Mouse (Mus musculus) left cerebral cortex, postnatal 25 days (tissue): ENCODE measurements around the gene Sdc4. TPM values are rescaled to one million over a fixed set of nuclear protein-coding genes. Genes with fewer than 3 reads are reported as not detected.
A peak's percentile ranks its signal among the peaks of the same experiment; 100 is the strongest.

Source experiments
- DNase-seq, 2 experiments: peaks; one replicate each; pipeline ENCODE4 v3.0.0; 2022; ENCODE audit warnings: low spot score in 2 of 2, mixed read lengths in 1 of 2
- intact Hi-C: fragments of 180-260 bp; cut with DNase I; formaldehyde crosslinking; loops from one replicate; pipeline ENCODE4 v1.15.1; 2025
- total RNA-seq, 2 experiments: library from RNA; stranded (reverse); gene quantifications; 2 replicates each; pipeline ENCODE4 v1.2.3; 2021

Gene Sdc4
- total RNA-seq, 2 experiments from 2014 or later: 86.7 to 90.7 TPM

DNA sequence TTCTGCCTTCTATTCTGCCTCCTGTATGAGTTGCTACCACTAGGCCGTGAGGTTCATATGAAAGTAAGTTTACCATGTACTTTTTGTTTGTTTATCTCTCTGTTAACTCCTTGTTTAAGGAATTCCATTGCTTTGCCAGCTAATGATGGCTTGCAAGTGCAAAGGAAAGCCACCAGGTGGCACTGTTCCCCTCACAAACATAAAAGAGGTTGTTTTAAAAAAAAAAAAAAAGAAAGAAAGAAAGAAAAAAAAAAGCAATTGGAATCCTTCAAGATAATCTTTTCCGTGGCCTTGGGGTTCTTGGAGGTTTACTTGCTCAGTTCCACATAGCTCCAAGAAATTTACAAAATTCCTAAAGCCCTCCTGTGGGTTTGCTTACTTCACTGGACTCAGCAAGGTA, 26.5 kb downstream of the Sdc4 start:
- intact Hi-C loops: loop anchor here (2.0 to 5.0 kb wide), 5 partner anchors 40 to 310 kb away; partner anchors contain the start of genes Sys1 and Wfdc2
- no peak for DNase-seq

DNA sequence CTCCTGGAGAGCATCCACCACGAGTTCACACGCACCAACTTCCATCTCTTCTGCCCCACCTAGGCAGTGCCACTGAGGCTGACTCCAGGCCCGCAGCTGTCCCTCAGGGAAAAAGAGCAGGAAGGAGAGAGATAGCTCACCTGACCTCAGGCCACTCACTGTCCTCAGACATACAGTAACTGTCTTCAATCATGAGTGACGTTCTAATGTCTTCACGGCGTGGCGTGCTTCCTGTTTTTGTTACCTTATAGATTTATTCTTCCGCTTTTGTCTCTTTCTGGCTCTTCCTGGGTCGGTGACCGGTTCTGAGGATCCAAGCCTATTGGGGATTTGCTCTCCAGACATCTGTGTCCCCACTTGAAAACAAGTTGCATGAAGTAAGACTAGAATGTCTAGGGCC, 29.1 kb downstream of the Sdc4 start:
- no peak for DNase-seq
- intact Hi-C loops: no loop called here

DNA sequence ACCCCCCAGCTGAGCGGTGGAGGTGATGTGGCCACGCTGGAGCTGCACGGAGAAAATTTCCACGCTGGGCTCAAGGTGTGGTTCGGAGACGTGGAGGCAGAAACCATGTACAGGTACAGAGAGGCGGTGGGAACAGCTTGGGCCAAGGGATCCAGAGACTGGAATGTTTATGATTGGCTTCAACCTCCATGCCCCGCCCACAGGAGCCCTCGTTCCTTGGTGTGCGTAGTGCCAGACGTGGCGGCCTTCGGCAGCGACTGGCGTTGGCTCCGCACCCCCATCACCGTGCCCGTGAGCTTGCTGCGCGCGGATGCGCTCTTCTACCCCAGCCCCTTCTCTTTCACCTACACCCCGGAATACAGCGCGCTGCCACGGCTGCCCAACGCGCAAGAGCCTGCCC, 29.5 kb downstream of the Sdc4 start:
- no peak for DNase-seq
- intact Hi-C loops: no loop called here

DNA sequence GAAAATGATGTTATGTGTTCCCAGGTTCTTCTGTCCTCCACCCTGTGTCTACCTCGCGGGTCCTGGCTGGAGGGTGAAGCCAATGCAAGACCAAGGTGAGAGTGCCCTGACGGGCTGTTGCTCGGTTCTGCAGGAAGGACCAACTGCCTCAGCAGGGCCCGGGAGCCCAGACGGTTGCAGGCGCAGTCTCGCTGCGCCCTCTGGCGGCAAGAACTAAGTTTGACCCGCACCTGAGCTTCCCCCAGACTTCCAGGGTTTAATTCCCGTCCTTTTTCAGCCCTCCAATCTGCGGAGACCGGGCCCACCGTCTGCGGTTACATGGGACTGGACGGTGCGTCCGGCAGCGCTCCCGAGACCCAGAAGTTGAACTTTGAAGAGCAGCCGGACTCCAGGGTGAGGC, 36.0 kb downstream of the Sdc4 start:
- intact Hi-C loops: loop anchor here (2.0 kb wide), 1 partner anchor 275 kb away; no protein-coding TSS in a partner anchor
- DNase-seq: peak; percentile 66 to 69

DNA sequence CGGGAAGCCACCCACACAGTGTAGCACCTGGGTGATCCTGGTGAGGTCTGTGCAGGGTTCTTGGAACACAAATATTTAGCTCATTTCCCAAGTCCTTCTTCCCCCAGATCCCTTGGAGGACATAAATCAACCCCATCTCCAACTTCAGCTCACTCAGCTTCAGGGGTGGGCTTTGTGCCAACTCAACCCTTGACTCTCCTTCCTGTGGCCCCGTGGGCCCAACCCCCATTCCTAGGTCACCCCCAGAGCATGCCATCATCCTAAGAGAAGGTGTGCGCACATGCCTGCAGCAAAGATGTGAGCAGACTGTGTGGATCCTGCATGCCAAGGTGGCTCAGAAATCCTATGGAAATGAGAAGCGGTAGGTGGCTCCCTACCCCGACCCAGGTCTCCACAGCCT, 38.2 kb downstream of the Sdc4 start:
- intact Hi-C loops: no loop called here
- DNase-seq: no peak

DNA sequence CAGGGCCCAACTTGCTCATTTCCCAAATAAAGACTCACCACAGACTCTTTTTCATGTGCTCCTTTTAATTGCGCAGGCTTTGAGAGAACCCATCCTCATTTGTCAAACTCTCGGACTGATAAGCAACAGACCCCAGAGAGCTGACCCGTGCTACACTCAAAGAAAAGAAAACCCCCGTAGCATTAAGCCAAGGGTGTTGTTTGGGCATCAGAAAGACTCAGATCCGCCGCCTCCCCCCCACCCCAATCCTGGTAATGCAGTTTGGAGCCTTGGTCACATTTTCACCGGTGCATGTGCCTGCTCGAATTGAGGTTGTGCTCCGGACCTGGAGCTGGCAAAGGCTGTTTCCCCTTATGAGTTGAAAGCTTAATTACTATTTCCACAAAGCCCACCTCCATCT, 38.6 kb downstream of the Sdc4 start, which contains the start of gene Matn4:
Gene Matn4 (minus strand): TSS at position 101 of the 400 bp plus-strand sequence.
- DNase-seq: no peak
- intact Hi-C loops: no loop called here

DNA sequence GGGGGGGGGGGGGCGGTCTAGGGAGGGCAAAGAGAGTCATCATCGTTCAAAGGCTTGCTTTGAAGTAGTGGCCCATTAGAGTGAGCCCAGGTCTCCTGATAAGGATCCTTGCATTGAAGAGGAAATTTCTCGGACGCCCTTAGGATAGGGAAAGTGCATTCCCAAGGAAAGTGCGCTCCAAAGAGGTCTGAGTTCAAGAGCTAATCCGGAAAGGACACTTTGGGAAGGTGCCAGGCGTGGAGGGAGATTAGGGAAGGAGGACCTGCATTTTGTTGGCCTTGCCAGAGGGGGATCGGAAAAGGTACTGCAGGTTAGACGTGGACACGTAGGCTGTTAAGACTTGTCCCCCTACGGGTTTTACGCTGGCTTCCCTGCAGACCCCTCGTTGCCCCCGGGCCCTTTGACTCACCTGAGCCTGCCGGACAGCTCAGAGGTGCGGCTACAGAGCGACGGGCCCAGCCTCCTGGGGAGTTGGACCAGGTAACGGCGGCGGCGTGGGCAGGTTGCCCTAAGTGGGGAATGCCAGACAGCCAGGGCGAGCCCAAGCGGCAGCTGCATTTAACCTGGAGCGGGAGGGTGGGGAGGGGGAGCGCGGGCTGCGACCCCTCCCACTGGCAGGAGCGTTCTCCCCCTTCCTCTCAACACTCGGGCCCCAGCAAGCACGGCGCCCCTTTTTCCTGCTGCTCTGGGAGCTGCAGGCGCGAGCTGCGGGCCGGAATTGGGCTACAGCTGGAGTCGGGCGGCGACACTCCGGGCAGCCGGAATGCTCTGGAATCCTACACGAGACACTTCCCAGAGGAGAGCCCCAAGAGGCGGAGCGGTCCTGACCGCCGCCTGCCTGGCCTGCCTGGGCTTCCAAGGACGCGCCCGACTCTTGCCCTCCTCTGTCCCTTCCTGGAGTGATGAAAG, 39.4 kb downstream of the Sdc4 start:
- intact Hi-C loops: no loop called here
- peak in 1 of 2 experiments; percentile 17 for DNase-seq

DNA sequence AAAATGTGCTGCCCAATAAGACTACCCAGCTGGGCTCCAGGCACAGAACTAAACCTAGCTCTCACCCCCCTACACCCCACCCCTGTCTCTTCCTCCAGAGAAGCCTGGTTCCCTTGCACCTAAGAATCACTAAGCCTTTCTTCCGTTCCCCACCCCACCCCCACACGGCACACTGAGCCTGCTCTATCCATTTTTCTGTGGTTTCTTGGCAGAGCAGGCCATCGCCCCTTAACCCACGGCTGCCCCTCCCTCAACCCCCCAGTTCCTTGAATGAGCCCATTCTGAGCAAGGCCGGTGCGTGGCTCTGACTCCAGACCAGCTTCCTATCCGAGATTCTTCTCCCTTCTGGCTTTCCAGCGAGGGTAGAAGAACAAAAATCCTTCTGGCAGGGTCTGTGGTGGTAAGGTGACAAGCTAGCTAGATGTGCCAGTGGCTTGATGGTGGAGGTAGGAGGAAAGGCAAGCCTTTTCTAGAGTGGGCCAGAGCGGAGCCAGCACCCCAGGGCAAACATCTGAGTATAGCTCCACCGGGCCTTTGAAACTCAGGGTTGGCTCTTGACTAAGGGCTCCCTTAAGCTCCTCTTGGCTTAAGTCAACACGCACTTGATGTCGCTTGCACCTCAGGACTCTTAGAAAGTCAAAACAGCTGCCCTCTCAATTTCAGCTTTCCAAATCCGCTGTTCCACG, 40.1 kb downstream of the Sdc4 start:
- DNase-seq: peak in 1 of 2 experiments; percentile 31
- intact Hi-C loops: no loop called here

DNA sequence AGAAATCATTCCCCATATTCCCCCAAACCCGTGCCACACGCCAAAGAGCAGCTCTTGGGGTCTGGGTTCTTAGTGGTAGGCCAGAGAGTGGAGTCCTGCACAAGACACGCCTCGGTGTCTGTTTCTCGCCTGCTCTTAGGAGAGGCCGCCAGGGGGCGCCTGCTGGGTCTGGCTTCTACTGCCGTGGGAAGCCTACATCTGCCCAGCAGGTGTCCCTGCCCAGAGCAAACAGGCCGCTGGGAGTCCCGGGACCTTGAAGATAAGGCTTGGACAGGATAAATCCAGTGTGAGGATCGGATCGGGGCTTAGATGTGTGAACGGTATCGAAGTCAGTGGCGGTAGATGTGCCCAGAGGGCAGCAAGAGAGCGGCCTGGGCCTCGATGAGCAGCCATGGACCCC, 40.8 kb downstream of the Sdc4 start, which contains the start of gene Rbpjl:
Gene Rbpjl (plus strand): TSS at position 236 of the 400 bp plus-strand sequence.
- peak; percentile 62 to 67 for DNase-seq
- intact Hi-C loops: no loop called here

DNA sequence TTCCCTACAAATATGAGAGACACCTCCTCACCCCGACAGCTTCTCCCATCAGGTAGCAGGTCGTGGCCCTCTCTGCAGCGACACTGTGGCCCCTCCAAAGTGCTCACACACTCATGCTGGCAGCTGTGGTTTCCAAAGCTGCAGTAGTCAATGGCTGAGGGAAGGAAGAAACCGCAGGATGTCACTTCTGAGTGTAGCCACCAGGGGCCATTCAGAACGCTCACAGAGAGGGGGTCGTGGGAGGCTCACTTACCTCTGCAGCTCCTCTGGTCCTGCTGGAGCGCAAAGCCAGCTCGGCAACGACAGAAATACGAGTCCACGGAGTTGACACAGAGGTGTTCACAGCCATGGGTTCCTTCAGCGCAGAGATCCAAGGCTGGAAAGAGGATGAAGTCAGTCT, 46.8 kb downstream of the Sdc4 start:
- no peak for DNase-seq
- intact Hi-C loops: no loop called here

DNA sequence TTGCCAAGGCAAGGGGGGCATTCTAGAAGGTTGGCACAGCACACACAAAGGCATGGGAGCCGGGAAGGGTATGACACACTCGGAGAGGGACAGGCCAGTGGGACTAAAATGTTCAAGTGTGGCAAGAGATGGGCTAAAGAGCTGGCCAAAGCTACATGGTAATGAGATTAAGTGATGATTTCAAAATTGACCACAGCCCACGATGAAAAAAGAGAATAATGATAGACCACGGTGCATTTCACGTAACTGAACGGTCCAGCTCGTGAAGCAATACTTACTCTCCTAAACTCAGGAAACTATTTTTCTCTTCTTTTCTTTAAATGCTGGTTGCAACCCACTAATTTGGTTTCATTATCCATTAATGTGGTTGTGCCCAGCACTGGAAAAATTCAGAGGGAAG, 47.6 kb downstream of the Sdc4 start:
- no peak for DNase-seq
- intact Hi-C loops: no loop called here

DNA sequence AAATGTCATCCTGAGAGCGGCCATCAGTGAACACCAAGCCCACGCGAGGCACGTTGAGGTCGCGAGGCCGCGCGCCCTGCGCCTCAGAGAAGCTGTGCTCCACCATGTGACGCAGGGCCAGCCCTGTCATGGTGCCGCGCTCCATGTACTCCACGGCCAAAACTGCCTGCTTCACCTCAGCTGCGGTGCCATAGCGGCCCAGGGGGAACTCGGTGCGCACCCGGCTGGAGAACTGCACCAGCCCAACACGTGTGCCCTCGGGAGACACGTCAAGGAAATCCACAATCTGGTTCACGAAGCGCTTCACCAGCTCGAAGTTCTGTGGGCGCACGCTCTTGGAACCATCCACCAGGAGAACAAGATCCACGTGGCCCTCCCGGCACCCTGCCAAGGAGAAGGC, 50.6 kb downstream of the Sdc4 start:
- no peak for DNase-seq
- intact Hi-C loops: no loop called here

DNA sequence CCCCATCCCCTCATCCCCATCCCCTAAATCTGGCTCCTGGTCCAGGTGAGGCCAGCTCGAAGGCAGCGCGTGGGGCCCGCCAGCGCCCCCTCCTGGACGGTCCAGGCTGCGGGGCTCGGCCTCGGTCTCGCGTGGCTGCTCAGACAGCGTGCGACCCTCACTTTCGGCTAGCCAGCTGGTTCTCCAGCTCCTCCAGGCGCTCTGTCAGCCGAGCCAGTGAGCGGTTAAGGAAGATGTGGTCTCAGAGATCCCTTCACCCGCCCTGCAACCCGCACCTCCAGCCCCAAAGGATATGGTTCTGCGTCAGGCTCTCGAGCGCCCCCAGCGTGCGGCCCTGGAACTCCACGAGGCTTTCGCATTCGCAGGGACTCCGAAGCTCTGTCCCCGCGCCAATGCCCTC, 54.2 kb downstream of the Sdc4 start:
- intact Hi-C loops: loop anchor here (2.0 to 5.0 kb wide), 2 partner anchors 257 to 287 kb away; no protein-coding TSS in a partner anchor
- peak; percentile 81 to 87 for DNase-seq

DNA sequence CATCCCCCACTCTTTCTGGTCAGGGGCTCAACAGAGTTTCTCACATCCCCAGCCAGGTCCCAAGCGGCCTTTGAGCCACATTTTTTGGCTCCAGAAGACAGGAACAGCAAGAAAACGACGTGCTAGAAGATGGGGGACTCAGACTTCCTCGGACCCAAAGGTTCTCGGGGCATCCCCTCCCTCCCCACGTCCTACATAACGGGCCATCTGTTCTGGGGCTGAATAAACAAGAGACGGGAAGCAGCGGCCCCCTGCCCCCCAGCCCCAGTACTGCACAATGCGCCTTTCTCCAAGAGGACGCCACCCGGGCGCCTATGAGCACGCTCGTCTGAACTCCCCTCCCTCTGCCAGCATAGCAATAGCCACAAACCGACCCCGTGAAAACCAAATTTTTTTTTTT, 54.7 kb downstream of the Sdc4 start, which contains the start of gene Slpi:
Gene Slpi (minus strand): TSS at position 76 of the 400 bp plus-strand sequence.
- DNase-seq: peak in 1 of 2 experiments; percentile 62
- intact Hi-C loops: loop anchor here (2.0 to 5.0 kb wide), 2 partner anchors 257 to 286 kb away; no protein-coding TSS in a partner anchor

DNA sequence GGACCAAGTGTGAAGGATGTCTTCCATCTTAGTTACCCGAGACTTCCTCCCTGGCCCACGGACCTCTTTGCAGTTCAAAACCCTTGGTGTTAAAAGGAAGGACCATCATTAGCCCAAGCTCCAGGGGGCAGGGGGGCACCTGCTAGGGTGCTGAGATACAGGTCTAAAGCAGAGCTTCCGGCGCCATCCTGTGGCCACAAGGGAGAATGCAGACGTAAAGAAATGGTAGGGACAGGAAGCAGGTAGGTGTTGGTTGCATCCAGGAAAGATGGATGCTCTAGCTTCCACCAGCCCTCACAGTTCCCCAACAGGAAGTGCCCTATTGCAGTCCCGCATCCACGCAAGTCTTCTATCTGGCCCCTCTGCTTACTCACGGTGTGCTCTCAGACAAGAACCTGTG, 56.7 kb downstream of the Sdc4 start:
- intact Hi-C loops: loop anchor here (5.0 kb wide), 1 partner anchor 255 kb away; no protein-coding TSS in a partner anchor
- peak; percentile 54 to 68 for DNase-seq

DNA sequence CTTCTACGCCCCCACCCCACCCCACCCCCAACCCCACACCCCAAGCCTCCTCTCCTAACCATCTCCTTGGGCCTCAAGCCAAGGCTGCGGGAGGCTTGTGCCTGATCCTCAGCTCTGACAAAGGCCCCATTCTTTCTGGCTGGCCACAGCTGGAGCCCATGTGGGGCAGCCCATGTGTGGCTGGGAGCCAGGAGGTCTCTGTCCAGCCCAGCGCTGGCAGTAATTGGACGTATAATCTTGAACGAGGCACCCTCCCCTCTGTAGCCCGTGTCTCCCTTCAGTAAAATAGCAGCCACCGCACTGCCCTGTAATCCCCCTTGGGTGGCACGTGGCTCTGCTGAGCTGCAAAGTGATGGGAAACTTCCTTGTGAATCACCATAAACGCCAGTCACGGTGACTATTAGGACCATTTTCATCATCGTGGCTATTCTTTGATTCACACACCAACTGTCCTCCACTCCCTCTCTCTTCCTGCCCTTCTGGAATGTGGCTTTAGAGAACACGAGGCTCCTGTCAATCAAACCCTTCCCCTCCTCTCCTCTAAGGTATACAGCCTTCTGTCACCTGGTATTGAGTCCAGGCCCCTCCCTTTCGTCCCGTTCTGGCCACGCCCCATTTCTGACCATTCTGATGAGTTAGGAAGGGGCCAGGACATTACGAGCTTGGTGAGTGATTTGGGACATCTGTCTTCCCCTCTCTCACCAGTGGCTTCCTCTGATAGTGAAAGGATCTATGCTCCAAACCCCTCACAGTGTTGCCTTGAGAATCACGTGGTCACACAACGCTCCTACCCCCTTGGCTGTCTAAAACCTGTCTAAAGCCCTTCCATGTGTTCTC, 57.5 kb downstream of the Sdc4 start:
- DNase-seq: peak in 1 of 2 experiments; percentile 41
- intact Hi-C loops: loop anchor here (5.0 kb wide), 1 partner anchor 254 kb away; no protein-coding TSS in a partner anchor

DNA sequence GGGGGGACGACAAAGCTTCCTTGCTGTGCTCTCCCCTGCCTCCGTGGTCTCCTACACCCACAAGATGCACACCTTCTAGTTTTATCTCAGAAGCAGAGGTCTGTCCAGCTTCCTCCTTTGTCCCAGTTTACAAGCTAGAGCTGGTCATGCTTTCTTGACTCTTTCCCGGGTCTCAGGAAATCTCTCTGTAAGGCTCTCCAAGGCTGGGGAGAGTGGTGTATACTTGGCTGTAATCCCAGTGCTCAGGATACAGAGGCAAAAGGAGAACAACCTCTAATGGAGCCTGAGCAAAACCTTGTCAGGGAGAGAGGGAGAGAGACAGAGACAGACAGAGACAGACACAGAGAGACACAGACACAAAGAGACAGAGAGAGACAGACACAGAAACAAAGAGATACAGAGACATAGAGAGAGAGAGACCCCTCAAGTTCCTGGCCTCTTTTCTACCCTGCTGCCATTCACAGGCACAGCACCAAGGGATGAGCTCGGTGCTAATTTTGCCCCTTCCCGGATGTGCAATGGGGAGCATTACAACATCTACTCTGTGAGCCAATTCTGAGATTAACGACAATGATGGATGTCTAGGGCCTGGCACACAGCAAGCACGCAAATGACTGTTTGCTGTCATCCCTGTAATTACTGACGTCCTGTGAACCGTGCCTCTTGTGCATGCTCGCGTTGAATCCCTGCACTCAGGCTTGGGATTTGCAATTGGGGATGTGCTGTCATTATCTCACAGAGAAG, 59.9 kb downstream of the Sdc4 start:
- no peak for DNase-seq
- intact Hi-C loops: no loop called here

DNA sequence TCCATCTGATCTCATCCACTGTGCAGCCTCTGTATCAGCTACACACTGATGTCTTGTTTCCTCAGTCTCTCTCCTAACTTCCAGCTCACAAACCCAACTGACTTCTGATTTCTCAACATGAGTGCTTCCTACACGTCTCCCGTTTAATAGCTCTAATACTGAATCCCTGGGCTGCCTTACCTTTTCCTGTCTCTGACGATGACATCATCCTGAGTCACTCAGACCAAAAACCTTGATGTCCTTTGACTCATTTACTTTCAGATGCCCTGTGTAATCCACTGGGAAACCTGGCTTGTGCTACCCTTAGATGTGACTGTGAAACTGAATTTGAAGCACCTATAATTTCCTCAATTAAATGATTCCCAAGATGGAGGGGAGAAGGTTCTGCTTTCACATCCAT, 60.7 kb downstream of the Sdc4 start:
- intact Hi-C loops: no loop called here
- DNase-seq: no peak

DNA sequence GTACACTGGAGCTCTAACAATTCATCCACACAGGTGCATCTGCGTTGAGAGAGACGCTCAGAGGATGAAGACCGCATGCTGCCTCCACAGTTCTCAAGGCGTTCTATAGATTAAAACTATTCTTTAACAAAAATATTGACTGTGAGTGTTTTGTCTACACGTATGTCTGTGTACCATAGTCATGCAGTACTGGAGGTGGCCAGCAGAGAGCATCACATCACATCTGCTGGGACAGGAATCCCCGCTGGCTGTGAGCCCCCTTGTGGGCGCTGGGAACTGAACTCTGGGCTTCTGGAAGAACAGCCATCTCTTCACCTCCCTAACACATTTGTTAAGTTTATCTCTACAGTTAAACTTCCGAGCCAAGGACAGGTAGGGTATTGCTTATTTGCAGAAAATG, 62.0 kb downstream of the Sdc4 start:
- intact Hi-C loops: no loop called here
- no peak for DNase-seq
